ENCODE assay signal across 8 mouse cellular contexts in genomic region chr2:5286189-5287043, GRCm38 (mm10).
A peak's percentile ranks its signal among the peaks of the same experiment; 100 is the strongest.
DNase-seq lines count a peak whose midpoint lies in the region; ATAC-seq and TF ChIP-seq lines count a peak whose summit lies in the region.
"Had no signal": no experiment of that assay in that cellular context is flagged by ENCODE, and none has a peak within 500 bp of the region (broad histone marks: within the 10 kb centered on the region; RNA-seq: fewer than 3 reads in every experiment).

No protein-coding gene starts in this region.

- ATAC-seq in hindbrain, embryonic 13.5 days (ENCODE audit: low FRiP score), result no peak

- no peak for TF ChIP-seq POLR2A in embryonic fibroblast, embryonic 13.5 days (IDR thresholded peaks at IDR 0.05; ENCODE audit: low read depth, low read length)

- H3K4me3 ChIP-seq in embryonic fibroblast, embryonic 13.5 days (ENCODE audit: insufficient read depth, low read length), result no peak overlapping the region
- no peak overlapping the region for H3K4me3 ChIP-seq in hindbrain, embryonic 13.5 days
- H3K4me3 ChIP-seq: neural tube, embryonic 15.5 days had no signal

- H3K4me1 ChIP-seq in embryonic fibroblast, embryonic 13.5 days (ENCODE audit: control insufficient read depth, insufficient read depth, low read length), result peaks cover 10% of the 10 kb centered on the region
- no peaks in the 10 kb centered on the region for H3K4me1 ChIP-seq in hindbrain, embryonic 13.5 days (replicated peaks)
- H3K4me1 ChIP-seq: neural tube, embryonic 15.5 days had no signal

- no peaks in the 10 kb centered on the region for H3K9me3 ChIP-seq in hindbrain, embryonic 13.5 days
- H3K9me3 ChIP-seq: neural tube, embryonic 15.5 days had no signal

- no peaks in the 10 kb centered on the region for H3K27me3 ChIP-seq in hindbrain, embryonic 13.5 days
- H3K27me3 ChIP-seq: neural tube, embryonic 15.5 days had no signal

- no peak overlapping the region for H3K4me2 ChIP-seq in hindbrain, embryonic 13.5 days
- H3K4me2 ChIP-seq: neural tube, embryonic 15.5 days had no signal

- 16% methylated on average over 5 of the region's 5 CpGs for WGBS in large intestine, adult 2 months
- 83% methylated on average over 5 of the region's 5 CpGs for WGBS in hindbrain, embryonic 13.5 days

- no peak for TF ChIP-seq CTCF in embryonic fibroblast, embryonic 13.5 days (IDR thresholded peaks at IDR 0.05; ENCODE audit: borderline replicate concordance, insufficient read depth, low read length)

- H3K9ac ChIP-seq in hindbrain, embryonic 13.5 days, result no peak overlapping the region
- H3K9ac ChIP-seq: neural tube, embryonic 15.5 days had no signal

- H3K27ac ChIP-seq in embryonic fibroblast, embryonic 13.5 days (ENCODE audit: insufficient read depth, low read length), result peak overlapping the region; percentile 87
- H3K27ac ChIP-seq in hindbrain, embryonic 13.5 days, result no peak overlapping the region
- H3K27ac ChIP-seq: neural tube, embryonic 15.5 days had no signal

- no peaks in the 10 kb centered on the region for H3K36me3 ChIP-seq in hindbrain, embryonic 13.5 days
- H3K36me3 ChIP-seq: neural tube, embryonic 15.5 days had no signal

- peak; percentile 18 to 38 for DNase-seq in right cerebral cortex, adult 2 months (ENCODE audit: low spot score in 2 of 2)
- no peak for DNase-seq in right cerebral cortex, postnatal 25 days
- DNase-seq in large intestine, adult 2 months (ENCODE audit: low read depth, low spot score), result peak; percentile 39
- no peak for DNase-seq in layer of hippocampus, adult 8-10 months (ENCODE audit: low spot score in 2 of 2)
- DNase-seq in heart, postnatal 4 days, result no peak

Comparison
In these comparisons a context has a peak if more than half of its experiments do, and no peak if none do; other contexts are left out.
1. DNase-seq: peak in right cerebral cortex, adult 2 months (2 of 2) and large intestine, adult 2 months (single experiment); none in right cerebral cortex, postnatal 25 days (single experiment), layer of hippocampus, adult 8-10 months (0 of 2) and heart, postnatal 4 days (single experiment).